ENCODE assay signal across 11 mouse cellular contexts in the genomic region with DNA sequence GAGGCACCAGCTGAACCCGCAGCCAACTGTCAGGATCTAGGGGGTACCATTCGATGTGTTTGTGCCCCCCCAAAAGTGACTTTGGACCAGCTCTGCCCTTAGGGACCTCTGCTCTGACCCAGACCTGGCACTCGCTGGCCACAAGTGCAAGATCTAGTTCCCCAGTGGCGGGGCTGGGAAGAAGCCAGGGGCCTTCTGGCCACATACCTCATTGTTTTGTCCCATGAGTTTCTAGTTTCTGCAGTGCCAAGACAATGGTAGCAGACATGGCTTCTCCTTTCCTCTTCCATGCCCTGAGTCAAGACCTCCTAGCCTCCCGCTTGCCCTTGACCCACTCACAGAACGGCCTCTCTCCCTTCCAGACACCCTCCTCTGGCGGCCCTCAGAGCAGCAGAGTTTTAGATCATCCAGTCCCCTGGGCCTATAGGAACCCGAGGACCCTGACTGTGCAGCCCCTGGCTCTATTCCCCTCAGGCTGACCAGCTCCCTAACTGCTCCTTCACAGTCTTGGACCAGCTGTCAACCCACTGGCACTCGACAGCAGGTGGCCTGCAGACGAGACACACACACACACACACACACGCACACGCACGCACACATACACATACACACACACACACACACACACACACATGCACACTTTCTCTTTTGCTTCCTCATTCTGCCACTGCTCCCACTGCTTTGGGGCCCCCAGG. TPM values are rescaled to one million over a fixed set of nuclear protein-coding genes. Genes with fewer than 3 reads are reported as not detected.
DNase-seq lines count a peak whose midpoint lies in the region; ATAC-seq and TF ChIP-seq lines count a peak whose summit lies in the region.
"Had no signal": no experiment of that assay in that cellular context is flagged by ENCODE, and none has a peak within 500 bp of the region (broad histone marks: within the 10 kb centered on the region; RNA-seq: fewer than 3 reads in every experiment).

No protein-coding gene starts in this region.

- H3K4me1 ChIP-seq in thymus, adult 2 months (replicated peaks; ENCODE audit: control insufficient read depth, insufficient read depth, low read length): peaks cover 29% of the 10 kb centered on the region
- H3K4me1 ChIP-seq in limb, embryonic 12.5 days (replicated peaks): peaks cover 22% of the 10 kb centered on the region

- no peaks in the 10 kb centered on the region for H3K27me3 ChIP-seq in thymus, adult 2 months (ENCODE audit: control insufficient read depth, insufficient read depth, low read length)
- H3K27me3 ChIP-seq in limb, embryonic 12.5 days: peaks cover 11% of the 10 kb centered on the region; the same call in 1 of the 2 replicates

- H3K4me2 ChIP-seq in limb, embryonic 12.5 days: peak overlapping the region; percentile 41

- H3K27ac ChIP-seq in thymus, adult 2 months (ENCODE audit: control insufficient read depth, insufficient read depth, low read length): no peak overlapping the region
- no peak overlapping the region; the same call in 1 of the 2 replicates for H3K27ac ChIP-seq in limb, embryonic 12.5 days
- H3K27ac ChIP-seq: kidney, postnatal 0 days had no signal

- DNase-seq in cerebellum, adult 9-10 months: peak; percentile 49
- DNase-seq in cerebellum, adult 11 months: no peak
- peak; percentile 36 for DNase-seq in thymus, postnatal 14 days
- DNase-seq in thymus, adult 2 months: no peak
- peak; percentile 53 for DNase-seq in thymus, postnatal 4 days
- DNase-seq in embryo, embryonic 10.5 days (ENCODE audit: low spot score): no peak
- DNase-seq in heart, postnatal 25 days (ENCODE audit: low spot score): no peak

- H3K9me3 ChIP-seq in limb, embryonic 12.5 days: no peaks in the 10 kb centered on the region
- H3K9me3 ChIP-seq: heart, embryonic 12.5 days had no signal

- intact Hi-C loops in heart, postnatal 25 days (cut with DNase I): no loop called here

- no peaks in the 10 kb centered on the region for H3K36me3 ChIP-seq in thymus, adult 2 months (ENCODE audit: control insufficient read depth, insufficient read depth, low read length)
- no peaks in the 10 kb centered on the region for H3K36me3 ChIP-seq in limb, embryonic 12.5 days
- H3K36me3 ChIP-seq: heart, embryonic 12.5 days had no signal

- TF ChIP-seq CTCF in thymus, adult 2 months (IDR thresholded peaks at IDR 0.05; ENCODE audit: borderline replicate concordance, control insufficient read depth, extremely low read depth, insufficient read depth, low read length, poor library complexity): no peak

- no peak overlapping the region for H3K9ac ChIP-seq in limb, embryonic 12.5 days (replicated peaks)
- H3K9ac ChIP-seq: heart, embryonic 12.5 days had no signal

- H3K4me3 ChIP-seq in thymus, adult 2 months (ENCODE audit: control insufficient read depth, insufficient read depth, low read length): no peak overlapping the region
- H3K4me3 ChIP-seq in limb, embryonic 12.5 days (replicated peaks): no peak overlapping the region
- H3K4me3 ChIP-seq: heart, embryonic 12.5 days had no signal

- 62% methylated on average over 13 of the region's 13 CpGs for WGBS in thymus, adult 2 months
- WGBS in limb, embryonic 12.5 days: 68% methylated on average over 13 of the region's 13 CpGs

- no peak for TF ChIP-seq POLR2A in thymus, adult 2 months (IDR thresholded peaks at IDR 0.05; ENCODE audit: control insufficient read depth, extremely low read depth, insufficient read depth, low read length, poor library complexity)

- ATAC-seq in limb, embryonic 12.5 days (ENCODE audit: insufficient number of reproducible peaks, insufficient read depth, low FRiP score, low TSS enrichment, low read depth): no peak
- ATAC-seq: activated CD4-positive, CD25-positive, alpha-beta regulatory T cell, adult 4 months had no signal

RNA-seq across cellular contexts. Expression of gene Adam11, which starts 8.2 kb away (rescaled TPM):
- polyA plus RNA-seq in thymus, adult 2 months (2012; rRNA removed): 30.2 and 51.6 TPM in 2 replicates
- polyA plus RNA-seq in limb, embryonic 12.5 days (2016; fragmentation: Nextera tagmentation; extraction: Ambion mirVana): 20.9 and 22.2 TPM in 2 replicates
- total RNA-seq in heart, postnatal 25 days (2021): 1 to 10 TPM; 3.8 to 4.1 TPM
- polyA plus RNA-seq: activated CD4-positive, CD25-positive, alpha-beta regulatory T cell, adult 4 months had no signal

RNA-seq across cellular contexts. Expression of gene Ccdc43, which starts 55.5 kb away (rescaled TPM):
- 8.7 and 9.6 TPM in 2 replicates for polyA plus RNA-seq in thymus, adult 2 months (2012; rRNA removed)
- polyA plus RNA-seq in limb, embryonic 12.5 days (2016; fragmentation: Nextera tagmentation; extraction: Ambion mirVana): 52.4 and 54.9 TPM in 2 replicates
- total RNA-seq in heart, postnatal 25 days (2021): 10 to 100 TPM; 21.2 to 22.8 TPM

Comparison
In these comparisons a context has a peak if more than half of its experiments do, and no peak if none do; other contexts are left out.
1. DNase-seq: peak in cerebellum, adult 9-10 months (single experiment), thymus, postnatal 14 days (single experiment) and thymus, postnatal 4 days (single experiment); none in cerebellum, adult 11 months (single experiment), thymus, adult 2 months (single experiment), embryo, embryonic 10.5 days (single experiment) and heart, postnatal 25 days (single experiment).